Mouse (Mus musculus) C2C12 (cell line): ENCODE data around the gene Gpr37l1.

Experiments
- CEBPB ChIP-seq: IDR thresholded peaks from one replicate; pipeline ENCODE4 v1.6.1; 2011; ENCODE audit warnings: low read depth, mild to moderate bottlenecking, control low read depth, moderate library complexity
- CTCF ChIP-seq: IDR thresholded peaks from one replicate; pipeline ENCODE4 v1.5.1; 2011; ENCODE audit not compliant: control insufficient read depth, insufficient read depth, insufficient read length
- MAX ChIP-seq: IDR thresholded peaks from one replicate; pipeline ENCODE4 v1.6.1; 2011; ENCODE audit warnings: mild to moderate bottlenecking, control low read depth
- MYOG ChIP-seq: IDR thresholded peaks from one replicate; pipeline ENCODE4 v1.6.1; 2011; ENCODE audit not compliant: control insufficient read depth, insufficient read length; ENCODE audit errors: extremely low read depth
- USF1 ChIP-seq: IDR thresholded peaks from one replicate; pipeline ENCODE4 v1.6.1; 2011; ENCODE audit warnings: low read depth, mild to moderate bottlenecking, control low read depth, moderate library complexity

- TF ChIP-seq CTCF (no peak), CEBPB (no peak), USF1 (no peak), MAX (no peak), MYOG (no peak)
Observed at GRCm38 (mm10) chr1:135131034-135131433, 36.4 kb downstream of the Gpr37l1 start.
